Mouse (Mus musculus) neural tube, embryonic 12.5 days (tissue): ENCODE results near the gene Edc4. TPM values are rescaled to one million over a fixed set of nuclear protein-coding genes. Genes with fewer than 3 reads are reported as not detected.
"Not testable (repeated sequence)": the region's sequence is repeated elsewhere in the genome, so short reads cannot be mapped to it uniquely, and the experiment has no call there.

Experiments used
- ATAC-seq: fragments of 200-750 bp; cut with Nextera tagmentation; 2 replicates; pipeline ENCODE4 v1.8.0; 2017; ENCODE audit warnings: low read depth, mild to moderate bottlenecking, moderate TSS enrichment, moderate library complexity; ENCODE audit not compliant: low FRiP score
- H3K27ac ChIP-seq: fragments of 300-500 bp; sonication (generic); 2 replicates; pipeline ENCODE4 v1.5.1; 2016
- H3K27me3 ChIP-seq: fragments of 300-500 bp; sonication (generic); replicated peaks from 2 replicates; pipeline ENCODE4 v1.6.1; 2016; ENCODE audit warnings: mild to moderate bottlenecking
- H3K36me3 ChIP-seq: fragments of 300-500 bp; sonication (generic); 2 replicates; pipeline ENCODE4 v1.6.1; 2016; ENCODE audit warnings: mild to moderate bottlenecking
- H3K4me1 ChIP-seq: fragments of 300-500 bp; sonication (generic); 2 replicates; pipeline ENCODE4 v1.6.1; 2016
- H3K4me2 ChIP-seq: fragments of 300-500 bp; sonication (generic); replicated peaks from 2 replicates; pipeline ENCODE4 v1.6.1; 2016; ENCODE audit warnings: mild to moderate bottlenecking
- H3K4me3 ChIP-seq: fragments of 300-500 bp; sonication (generic); 2 replicates; pipeline ENCODE4 v1.5.1; 2016
- H3K9ac ChIP-seq: fragments of 300-500 bp; sonication (generic); 2 replicates; pipeline ENCODE4 v1.6.1; 2016; ENCODE audit warnings: mild to moderate bottlenecking
- H3K9me3 ChIP-seq: fragments of 300-500 bp; sonication (generic); 2 replicates; pipeline ENCODE4 v1.6.1; 2016; ENCODE audit warnings: mild to moderate bottlenecking
- WGBS: fragments of 180-500 bp; shearing (Covaris S2); methylation state at CpG from one replicate; pipeline ENCODE4 v1.1.7; 2016; 5-methylcytosine and 5-hydroxymethylcytosine counted together
- polyA plus RNA-seq: library from polyadenylated mRNA; unstranded; fragments of >200 nt; fragmentation: Nextera tagmentation; extraction: Ambion mirVana; gene quantifications from 2 replicates; pipeline ENCODE4 v1.2.1, GENCODE M21; 2016

The Edc4 gene
- polyA plus RNA-seq = 62.0 and 63.1 TPM in 2 replicates

GRCm38 (mm10) chr8:105880754-105881520, at the start of gene Edc4:
Gene Edc4 (plus strand): TSS chr8:105880881.
- no peak within 1 kb of the TSS for H3K27ac ChIP-seq
- WGBS = 2% methylated on average over 45 of the region's 45 CpGs
- H3K27me3 ChIP-seq = no peaks in the 10 kb centered on the region
- peak within 1 kb of the TSS; percentile 96 for H3K4me2 ChIP-seq
- peak within 1 kb of the TSS; percentile 95 for H3K9ac ChIP-seq
- H3K9me3 ChIP-seq = no peaks in the 10 kb centered on the region
- H3K4me1 ChIP-seq = peaks cover 20% of the 10 kb centered on the region
- ATAC-seq = peak; percentile 77
- peaks cover 53% of the 10 kb centered on the region for H3K36me3 ChIP-seq
- peak within 1 kb of the TSS; percentile 86 for H3K4me3 ChIP-seq

- H3K4me3 ChIP-seq, H3K36me3 ChIP-seq, H3K4me1 ChIP-seq, H3K9me3 ChIP-seq, H3K27ac ChIP-seq, ATAC-seq, H3K4me2 ChIP-seq, H3K27me3 ChIP-seq, H3K9ac ChIP-seq: not testable (repeated sequence)
- 80% methylated on average over 2 of the region's 2 CpGs for WGBS
Observed at GRCm38 (mm10) chr8:105833740-105834139, 46.9 kb upstream of the Edc4 start.

- no peak overlapping the region for H3K9ac ChIP-seq
- H3K36me3 ChIP-seq = no peaks in the 10 kb centered on the region
- no peak overlapping the region for H3K4me3 ChIP-seq
- H3K4me1 ChIP-seq = no peaks in the 10 kb centered on the region
- no peak for ATAC-seq
- H3K27me3 ChIP-seq = no peaks in the 10 kb centered on the region
- H3K9me3 ChIP-seq = no peaks in the 10 kb centered on the region
- H3K4me2 ChIP-seq = no peak overlapping the region
- no peak overlapping the region for H3K27ac ChIP-seq
- WGBS = 29% methylated on average over 11 of the region's 11 CpGs
Observed at GRCm38 (mm10) chr8:105835318-105835717, 45.4 kb upstream of the Edc4 start.

- Histone ChIP-seq H3K4me1 (no peaks in the 10 kb centered on the region), H3K36me3 (peaks cover 8% of the 10 kb centered on the region), H3K9ac (no peak overlapping the region), H3K4me2 (no peak overlapping the region), H3K27ac (no peak overlapping the region), H3K4me3 (no peak overlapping the region), H3K9me3 (no peaks in the 10 kb centered on the region), H3K27me3 (no peaks in the 10 kb centered on the region)
- no peak for ATAC-seq
- 85% methylated on average over 6 of the region's 6 CpGs for WGBS
Observed at GRCm38 (mm10) chr8:105836991-105837390, 43.7 kb upstream of the Edc4 start.

GRCm38 (mm10) chr8:105839209-105839608, 41.5 kb upstream of the Edc4 start:
- Histone ChIP-seq H3K9ac (no peak overlapping the region), H3K9me3 (no peaks in the 10 kb centered on the region), H3K4me1 (no peaks in the 10 kb centered on the region), H3K27ac (no peak overlapping the region), H3K27me3 (no peaks in the 10 kb centered on the region), H3K4me3 (no peak overlapping the region), H3K36me3 (peaks cover 16% of the 10 kb centered on the region), H3K4me2 (no peak overlapping the region)
- 95% methylated on average over 5 of the region's 5 CpGs for WGBS
- ATAC-seq = no peak

GRCm38 (mm10) chr8:105846678-105847077, 34.0 kb upstream of the Edc4 start:
- H3K9me3 ChIP-seq = no peaks in the 10 kb centered on the region
- H3K4me2 ChIP-seq = no peak overlapping the region
- 93% methylated on average over 11 of the region's 11 CpGs for WGBS
- no peak overlapping the region for H3K27ac ChIP-seq
- ATAC-seq = no peak
- H3K4me1 ChIP-seq = peaks cover 7% of the 10 kb centered on the region
- no peaks in the 10 kb centered on the region for H3K27me3 ChIP-seq
- 0 out of 2 replicates have a peak overlapping the region, but pooled peaks have one; percentile 6 for H3K9ac ChIP-seq
- peaks cover 60% of the 10 kb centered on the region for H3K36me3 ChIP-seq
- no peak overlapping the region for H3K4me3 ChIP-seq

- WGBS = 84% methylated on average over 4 of the region's 4 CpGs
- H3K9ac ChIP-seq = no peak overlapping the region
- H3K4me3 ChIP-seq = no peak overlapping the region
Observed at GRCm38 (mm10) chr8:105850014-105850413, 30.7 kb upstream of the Edc4 start.

GRCm38 (mm10) chr8:105850611-105851010, 30.1 kb upstream of the Edc4 start:
- H3K9me3 ChIP-seq = no peaks in the 10 kb centered on the region
- H3K4me1 ChIP-seq = peaks cover 9% of the 10 kb centered on the region
- H3K27me3 ChIP-seq = no peaks in the 10 kb centered on the region
- ATAC-seq = no peak
- no peak overlapping the region for H3K27ac ChIP-seq
- H3K4me3 ChIP-seq = 0 out of 2 replicates have a peak overlapping the region, but pooled peaks have one; percentile 10
- WGBS = 80% methylated on average over 7 of the region's 7 CpGs
- H3K36me3 ChIP-seq = peaks cover 37% of the 10 kb centered on the region
- peak overlapping the region; percentile 47 for H3K4me2 ChIP-seq
- H3K9ac ChIP-seq = no peak overlapping the region

More at GRCm38 (mm10) chr8:105850014-105850413, 30.7 kb upstream of the Edc4 start:
- Histone ChIP-seq H3K4me1 (peaks cover 7% of the 10 kb centered on the region), H3K27me3 (no peaks in the 10 kb centered on the region), H3K36me3 (peaks cover 43% of the 10 kb centered on the region), H3K27ac (no peak overlapping the region), H3K9me3 (no peaks in the 10 kb centered on the region), H3K4me2 (peak overlapping the region; percentile 47; the same call in 1 of the 2 replicates)
- no peak for ATAC-seq

- H3K27me3 ChIP-seq = no peaks in the 10 kb centered on the region
- H3K4me3 ChIP-seq = peak overlapping the region; percentile 65
- peaks cover 20% of the 10 kb centered on the region for H3K4me1 ChIP-seq
- H3K9me3 ChIP-seq = no peaks in the 10 kb centered on the region
- H3K36me3 ChIP-seq = peaks cover 26% of the 10 kb centered on the region
- H3K4me2 ChIP-seq = peak overlapping the region; percentile 79
- H3K9ac ChIP-seq = peak overlapping the region; percentile 72
- peak; percentile 49 for ATAC-seq
- WGBS = under 1% methylated on average over 34 of the region's 34 CpGs
- no peak overlapping the region for H3K27ac ChIP-seq
Observed at GRCm38 (mm10) chr8:105851651-105852143, 29.0 kb upstream of the Edc4 start.

- no peak overlapping the region for H3K4me3 ChIP-seq
- 84% methylated on average over 12 of the region's 12 CpGs for WGBS
- H3K27ac ChIP-seq = no peak overlapping the region
- no peaks in the 10 kb centered on the region for H3K9me3 ChIP-seq
- ATAC-seq = no peak
- peaks cover 21% of the 10 kb centered on the region for H3K36me3 ChIP-seq
- peaks cover 24% of the 10 kb centered on the region for H3K4me1 ChIP-seq
- no peak overlapping the region for H3K9ac ChIP-seq
- no peaks in the 10 kb centered on the region for H3K27me3 ChIP-seq
- H3K4me2 ChIP-seq = peak overlapping the region; percentile 79; the same call in 1 of the 2 replicates
Observed at GRCm38 (mm10) chr8:105852146-105852729, 28.4 kb upstream of the Edc4 start.

- Histone ChIP-seq H3K27ac (no peak within 1 kb of the TSS), H3K9ac (no peak within 1 kb of the TSS), H3K4me3 (no peak within 1 kb of the TSS), H3K9me3 (no peaks in the 10 kb centered on the region), H3K36me3 (peaks cover 14% of the 10 kb centered on the region), H3K27me3 (no peaks in the 10 kb centered on the region), H3K4me2 (no peak within 1 kb of the TSS), H3K4me1 (peaks cover 33% of the 10 kb centered on the region)
- ATAC-seq = no peak
- WGBS = 94% methylated on average over 3 of the region's 3 CpGs
Observed at GRCm38 (mm10) chr8:105853178-105853577, 27.5 kb upstream of the Edc4 start, which contains the start of gene Cenpt. Gene Cenpt (minus strand): TSS chr8:105853278.

- ATAC-seq = no peak; the same call in 1 of the 2 replicates
- peaks cover 38% of the 10 kb centered on the region for H3K4me1 ChIP-seq
- 25% methylated on average over 8 of the region's 8 CpGs for WGBS
Observed at GRCm38 (mm10) chr8:105854303-105854702, 26.4 kb upstream of the Edc4 start.

More at GRCm38 (mm10) chr8:105854303-105854702, 26.4 kb upstream of the Edc4 start:
- no peak overlapping the region for H3K27ac ChIP-seq
- no peaks in the 10 kb centered on the region for H3K9me3 ChIP-seq
- peak overlapping the region; percentile 85; the same call in 1 of the 2 replicates for H3K9ac ChIP-seq
- H3K36me3 ChIP-seq = peaks cover 10% of the 10 kb centered on the region
- peak overlapping the region; percentile 80 for H3K4me3 ChIP-seq
- no peaks in the 10 kb centered on the region for H3K27me3 ChIP-seq
- peak overlapping the region; percentile 95 for H3K4me2 ChIP-seq
